Mouse (Mus musculus) frontal cortex, postnatal 25 days (tissue): ENCODE results near the gene Mindy1.
"Not testable (repeated sequence)": the region's sequence is repeated elsewhere in the genome, so short reads cannot be mapped to it uniquely, and the experiment has no call there.

Source experiments
- DNase-seq, 2 experiments: peaks; one replicate each; pipeline ENCODE4 v3.0.0; 2022; ENCODE audit warnings: low spot score in 2 of 2

Gene Mindy1

GRCm38 (mm10) chr3:95319701-95320625 lies 38.8 kb downstream of the Mindy1 start:
- DNase-seq, result no peak

- DNase-seq, result no peak
These were observed 42.3 kb downstream of the Mindy1 start for GRCm38 (mm10) chr3:95323429-95323828.

- DNase-seq, result no peak
These were observed 43.5 kb downstream of the Mindy1 start for GRCm38 (mm10) chr3:95324454-95325144.

GRCm38 (mm10) chr3:95328803-95329404 lies 47.8 kb downstream of the Mindy1 start:
- no peak for DNase-seq

- DNase-seq, result no peak
These were observed 50.4 kb downstream of the Mindy1 start for GRCm38 (mm10) chr3:95331528-95331927.

- no peak for DNase-seq
These were observed 56.2 kb downstream of the Mindy1 start for GRCm38 (mm10) chr3:95337345-95337744.

GRCm38 (mm10) chr3:95338251-95338650 lies 57.1 kb downstream of the Mindy1 start:
- DNase-seq, result no peak

- not testable (repeated sequence) for DNase-seq
These were observed 62.3 kb downstream of the Mindy1 start for GRCm38 (mm10) chr3:95343356-95344000.
